Mouse (Mus musculus): Measurements from ENCODE around the gene Surf6.
"Not testable (repeated sequence)": the region's sequence is repeated elsewhere in the genome, so short reads cannot be mapped to it uniquely, and the experiment has no call there.

The Surf6 gene

DNA sequence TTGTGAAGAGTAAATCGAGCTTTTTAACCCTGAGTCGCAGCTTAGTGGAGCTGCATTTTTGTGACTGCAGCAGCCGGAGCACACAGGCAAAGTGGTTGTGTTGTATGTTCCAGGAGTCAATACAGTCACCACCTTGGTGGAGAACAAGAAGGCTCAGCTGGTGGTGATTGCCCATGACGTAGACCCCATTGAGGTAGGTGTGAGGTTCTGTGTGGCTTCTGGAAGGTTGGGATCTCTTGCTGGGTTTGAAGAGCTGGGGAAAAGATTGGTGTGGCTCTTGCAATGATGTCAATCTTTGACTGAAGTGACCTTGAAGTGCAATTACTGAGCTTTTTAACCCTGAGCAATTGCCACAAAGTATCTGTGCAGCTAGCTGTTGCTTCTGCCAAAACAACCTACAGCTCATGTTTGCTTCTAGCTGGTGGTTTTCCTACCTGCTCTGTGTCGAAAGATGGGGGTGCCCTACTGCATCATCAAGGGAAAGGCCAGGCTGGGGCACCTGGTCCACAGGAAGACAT lies 9.6 kb upstream of the Surf6 start:
- no peak for DNase-seq

DNA sequence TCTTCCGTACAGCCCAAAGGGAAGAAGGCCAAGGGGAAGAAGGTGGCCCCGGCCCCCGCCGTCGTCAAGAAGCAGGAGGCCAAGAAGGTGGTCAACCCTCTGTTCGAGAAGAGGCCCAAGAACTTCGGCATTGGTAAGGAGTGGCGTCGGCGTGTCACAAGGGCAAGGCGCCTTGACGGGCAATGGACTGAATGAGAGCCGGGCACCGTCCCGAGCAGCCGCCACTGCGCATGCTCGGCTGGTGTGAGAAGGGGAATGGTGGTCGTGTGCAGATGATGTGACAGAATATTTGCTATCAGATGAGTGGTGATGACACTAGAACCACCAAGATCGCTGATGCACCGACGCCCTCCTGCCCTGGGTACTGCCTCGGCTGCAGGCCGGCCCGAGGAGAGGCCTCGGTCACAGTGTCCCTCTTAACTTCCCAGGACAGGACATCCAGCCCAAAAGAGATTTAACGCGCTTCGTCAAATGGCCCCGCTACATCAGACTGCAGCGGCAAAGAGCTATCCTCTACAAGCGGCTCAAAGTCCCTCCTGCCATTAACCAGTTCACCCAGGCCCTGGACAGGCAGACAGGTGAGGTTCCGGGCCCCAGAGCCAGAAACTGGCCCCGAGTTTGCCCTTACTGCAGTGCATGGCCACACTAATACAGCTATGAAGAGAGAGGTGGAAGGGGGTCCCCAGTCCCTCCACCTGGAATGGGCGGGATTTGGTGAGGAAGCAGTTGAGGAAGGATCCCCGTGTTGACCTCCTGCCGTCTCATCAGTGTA lies 8.5 kb upstream of the Surf6 start:
- DNase-seq = peak in 1 of 2 experiments; percentile 69

DNA sequence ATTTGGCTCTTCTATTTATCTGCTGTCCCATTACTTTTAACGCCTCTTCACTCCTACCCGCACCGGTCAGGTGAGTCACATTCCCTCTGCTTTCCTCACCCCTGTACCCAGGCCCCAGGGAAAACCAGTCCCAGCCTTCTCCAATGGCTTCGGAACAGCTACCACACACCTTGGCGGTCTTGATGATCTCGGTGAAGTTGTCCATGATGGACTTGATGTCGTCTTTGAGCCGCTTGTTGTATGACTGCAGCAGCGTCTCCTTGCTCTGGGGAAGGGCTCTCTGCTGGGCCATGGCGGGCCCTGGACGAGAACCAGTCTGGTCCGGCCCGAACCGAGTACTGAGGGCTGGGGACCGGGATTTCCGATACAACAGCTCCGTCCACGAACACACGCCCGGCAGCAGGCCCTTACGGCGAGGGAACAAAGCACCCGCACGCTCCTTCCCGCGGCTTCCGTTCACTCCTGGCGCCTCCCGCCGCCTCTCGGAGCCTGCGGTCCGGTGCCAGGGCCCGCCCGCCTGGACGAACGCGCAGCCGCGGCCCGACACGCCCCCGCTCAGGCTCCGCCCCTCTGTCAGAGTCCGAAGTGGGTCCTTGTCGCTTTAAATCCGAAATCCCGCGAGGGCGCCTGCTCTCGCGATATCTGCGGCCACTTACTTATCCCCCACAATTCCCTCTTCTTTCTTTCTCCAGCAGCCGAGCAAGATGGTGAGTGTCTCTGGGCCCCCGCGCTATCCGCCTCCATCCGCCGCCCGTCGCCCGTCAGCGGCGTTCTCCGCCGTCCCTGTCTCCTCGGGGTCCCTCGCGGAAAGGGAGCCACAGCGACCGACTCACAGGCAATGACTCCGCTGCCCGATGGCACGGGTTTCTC lies 7.7 kb upstream of the Surf6 start, which contains the start of the genes Med22 and Rpl7a:
Gene Med22 (minus strand): TSS at position 554 of the 870 bp plus-strand sequence.
Gene Rpl7a (plus strand): TSS at position 641 of the 870 bp plus-strand sequence.
- peak; percentile 99 for DNase-seq

GRCm38 (mm10) chr2:26909387-26909784 lies 6.7 kb upstream of the Surf6 start:
- DNase-seq = no peak

DNA sequence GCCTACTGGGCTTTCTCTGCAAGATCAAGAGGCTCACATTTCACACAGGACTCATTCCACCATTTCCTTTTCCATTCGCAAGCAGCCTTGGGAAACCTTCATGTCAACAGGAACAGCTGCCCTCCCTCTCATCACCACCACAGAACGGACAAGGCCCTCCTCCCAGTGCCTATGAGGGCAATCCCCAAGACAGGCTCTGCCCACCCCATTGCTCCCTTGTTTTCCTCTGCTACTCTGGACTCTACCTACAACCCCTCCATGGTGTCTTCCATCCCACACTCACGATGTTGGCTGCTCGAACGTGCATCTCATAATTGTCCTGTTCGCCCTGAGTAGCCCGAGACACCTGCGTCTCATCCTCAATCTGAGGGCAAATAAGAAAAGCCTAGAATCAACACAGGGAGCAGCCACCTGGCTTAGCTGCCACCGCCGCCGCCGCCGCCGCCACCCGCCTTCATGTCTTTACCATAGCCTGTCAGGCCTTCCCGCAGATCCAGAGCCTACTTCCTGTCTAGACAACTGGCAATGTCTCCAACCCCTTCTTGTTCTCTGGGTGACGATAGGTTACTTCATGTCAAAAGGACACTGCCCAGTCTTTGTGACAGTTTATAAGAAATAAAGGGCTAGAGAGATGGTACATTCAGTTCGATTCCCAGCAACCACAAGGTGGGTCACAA lies 6.2 kb upstream of the Surf6 start:
- DNase-seq = no peak

DNA sequence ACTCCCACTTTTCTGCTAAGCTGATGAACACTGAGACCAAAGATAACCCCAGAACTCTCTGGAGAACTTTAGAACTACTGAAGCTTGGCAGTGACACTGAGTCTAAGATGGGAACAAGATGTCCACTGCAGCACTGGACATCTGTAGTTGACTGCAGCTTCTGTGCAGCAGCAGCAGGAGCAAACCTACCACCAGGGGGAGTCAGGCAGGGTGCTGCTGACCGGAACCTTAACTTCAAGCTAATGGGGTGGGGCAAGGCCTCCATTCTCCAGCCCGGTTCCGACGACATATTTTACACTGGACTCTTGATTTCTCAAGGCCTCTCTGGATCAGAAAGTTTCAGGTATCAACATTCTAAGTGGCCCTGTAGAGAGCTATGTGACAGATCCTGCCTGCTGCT lies 4.4 kb upstream of the Surf6 start:
- DNase-seq = peak; percentile 60 to 63

DNA sequence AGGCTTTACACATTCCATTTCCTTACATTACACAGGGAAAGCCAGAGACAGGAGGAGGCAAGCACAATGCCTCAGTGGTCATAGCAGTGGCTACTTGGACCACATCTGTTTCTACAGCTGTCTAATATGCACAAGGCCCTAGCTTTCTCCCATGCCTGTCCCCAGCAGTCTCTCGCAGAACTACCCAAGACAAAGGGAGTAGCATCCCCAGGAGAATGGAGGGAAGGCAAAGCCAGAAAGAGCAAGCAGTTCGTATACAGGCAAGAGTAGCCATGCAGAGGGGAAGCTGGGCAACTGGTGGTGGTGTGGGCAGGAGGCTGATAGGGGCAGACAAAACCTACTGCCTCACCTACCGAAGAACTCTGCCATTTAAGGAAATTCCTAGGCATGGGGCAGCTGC lies 3.8 kb upstream of the Surf6 start:
- DNase-seq = no peak

GRCm38 (mm10) chr2:26905936-26906335 lies 3.3 kb upstream of the Surf6 start:
- no peak for DNase-seq

- DNase-seq = no peak
These were observed 632 bp upstream of the Surf6 start for GRCm38 (mm10) chr2:26903311-26903710.

DNA sequence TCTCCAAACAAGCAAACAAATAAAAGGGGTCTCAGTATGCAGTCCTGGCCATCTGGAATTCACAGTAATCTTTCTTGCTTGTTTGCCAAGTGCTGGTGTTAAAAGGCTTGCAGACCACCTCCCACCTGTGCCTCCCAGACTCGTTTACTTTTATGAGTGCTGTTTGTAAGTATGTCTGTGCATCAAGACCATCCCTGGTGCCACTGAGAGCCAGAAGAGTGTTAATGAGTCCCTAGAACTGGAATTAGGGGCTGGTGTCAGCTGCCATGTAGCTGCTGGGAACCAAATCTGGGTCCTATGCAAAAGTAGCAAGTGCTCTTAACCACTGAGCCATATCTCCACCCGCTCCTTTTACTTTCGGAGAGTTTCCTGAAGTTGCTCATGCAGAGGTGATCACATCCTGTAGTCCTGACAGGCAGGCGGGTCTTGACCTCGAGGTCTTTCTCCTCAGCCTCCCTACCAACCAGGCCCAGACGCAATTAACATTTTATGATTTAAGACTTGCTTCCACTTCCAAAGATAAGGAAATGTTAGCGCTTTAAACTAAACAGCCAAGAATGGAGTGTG lies 762 bp downstream of the Surf6 start:
- peak; percentile 36 to 41 for DNase-seq

DNA sequence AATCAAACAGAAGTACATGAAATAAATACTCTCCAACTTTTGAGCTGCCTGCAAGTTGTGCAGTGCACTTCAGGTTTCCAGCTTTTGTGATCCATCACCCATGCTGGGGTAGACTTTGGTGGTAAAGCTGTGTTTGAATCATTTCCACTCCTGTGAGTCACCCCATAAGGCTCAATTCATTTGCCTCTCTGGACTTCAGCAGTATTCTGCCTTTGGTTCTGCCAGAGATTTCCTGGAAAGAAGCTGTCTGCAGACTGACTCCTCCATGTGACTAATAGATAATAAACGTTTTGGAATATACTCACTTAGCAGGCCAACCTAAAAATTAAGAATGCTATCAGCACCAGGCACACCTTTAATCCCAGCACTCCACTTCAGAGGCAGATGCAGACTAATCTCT lies 1.9 kb downstream of the Surf6 start:
- DNase-seq = no peak

GRCm38 (mm10) chr2:26895898-26896297 lies 6.8 kb downstream of the Surf6 start:
- DNase-seq = no peak

DNA sequence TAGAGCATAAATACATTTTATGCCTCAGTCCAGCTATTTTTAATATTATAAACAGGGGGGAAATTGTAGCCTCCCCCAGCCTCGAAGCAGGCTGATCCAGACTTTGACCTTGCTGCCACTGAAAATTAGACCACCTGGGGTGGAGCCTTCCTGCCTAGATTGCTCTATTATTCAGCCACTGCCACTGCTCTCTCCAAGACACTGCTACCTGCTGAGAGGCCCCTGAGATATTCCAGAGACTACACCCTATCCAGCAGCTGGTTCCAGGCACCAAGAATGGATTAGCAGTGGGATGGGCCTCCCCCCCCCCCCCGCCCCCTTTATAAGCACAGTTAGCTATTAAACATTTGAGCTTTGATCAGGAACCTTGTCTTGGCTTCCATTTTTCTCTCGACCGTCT lies 16.5 kb downstream of the Surf6 start:
- not testable (repeated sequence) for DNase-seq

DNA sequence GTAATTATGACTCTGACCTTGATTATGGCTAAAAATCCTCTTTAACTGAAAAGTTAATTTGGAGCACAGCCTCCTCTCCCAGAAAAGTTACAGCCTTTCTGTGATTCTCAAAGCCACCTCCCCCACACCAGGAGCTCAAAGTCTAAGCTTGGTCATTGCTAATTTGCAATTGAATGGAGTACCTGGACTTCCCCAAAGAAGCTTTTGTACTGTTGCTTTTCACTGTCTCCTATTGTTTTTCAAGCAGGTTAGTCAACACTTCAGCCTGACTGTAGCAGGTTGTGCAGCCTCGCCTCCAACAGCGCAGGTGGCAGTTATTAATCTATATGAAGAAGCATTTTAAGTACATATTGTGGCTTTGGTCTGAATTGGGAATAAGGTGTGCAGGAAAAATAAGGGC lies 17.1 kb downstream of the Surf6 start:
- not testable (repeated sequence) for DNase-seq

DNA sequence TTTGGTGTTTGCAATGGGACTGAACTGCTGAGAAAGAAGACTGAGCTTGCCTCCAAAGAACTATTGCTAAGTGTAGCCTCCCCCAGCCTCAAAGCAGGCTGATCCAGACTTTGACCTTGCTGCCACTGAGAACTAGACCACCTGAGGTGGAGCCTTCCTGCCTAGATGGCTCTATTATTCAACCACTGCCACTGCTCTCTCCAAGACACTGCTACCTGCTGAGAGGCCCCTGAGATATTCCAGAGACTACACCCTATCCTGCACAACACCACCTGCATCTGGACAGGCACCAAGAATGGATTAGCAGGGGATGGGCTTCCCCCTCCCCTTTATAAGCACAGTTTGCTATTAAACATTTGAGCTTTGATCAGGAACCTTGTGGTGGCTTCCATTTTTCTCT lies 24.1 kb downstream of the Surf6 start:
- DNase-seq = no peak

GRCm38 (mm10) chr2:26870666-26871065 lies 32.0 kb downstream of the Surf6 start:
- DNase-seq = no peak

DNA sequence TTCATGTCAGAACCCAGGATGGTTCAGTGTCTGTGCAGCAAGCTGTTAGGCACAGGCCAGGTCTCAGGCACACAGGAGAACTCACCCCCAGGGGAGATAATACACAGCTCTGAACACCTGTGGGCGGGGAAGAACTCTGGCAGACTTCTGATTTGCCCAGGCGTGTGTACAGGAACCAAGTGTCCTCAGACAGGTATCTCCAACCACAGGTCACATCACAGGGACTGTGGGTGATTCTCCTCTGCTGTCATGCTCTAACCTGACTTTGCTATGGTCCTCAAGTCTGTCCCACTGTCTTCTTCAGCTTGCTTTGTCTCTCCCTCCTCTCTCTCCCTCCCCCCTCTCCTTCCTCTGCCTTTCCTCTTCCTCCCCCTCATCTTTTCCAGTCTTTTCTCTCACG lies 37.8 kb downstream of the Surf6 start, which contains the start of gene Abo:
Gene Abo (minus strand): TSS at position 101 of the 400 bp plus-strand sequence.
- no peak for DNase-seq

GRCm38 (mm10) chr2:26862856-26863255 lies 39.8 kb downstream of the Surf6 start:
- DNase-seq = no peak

DNA sequence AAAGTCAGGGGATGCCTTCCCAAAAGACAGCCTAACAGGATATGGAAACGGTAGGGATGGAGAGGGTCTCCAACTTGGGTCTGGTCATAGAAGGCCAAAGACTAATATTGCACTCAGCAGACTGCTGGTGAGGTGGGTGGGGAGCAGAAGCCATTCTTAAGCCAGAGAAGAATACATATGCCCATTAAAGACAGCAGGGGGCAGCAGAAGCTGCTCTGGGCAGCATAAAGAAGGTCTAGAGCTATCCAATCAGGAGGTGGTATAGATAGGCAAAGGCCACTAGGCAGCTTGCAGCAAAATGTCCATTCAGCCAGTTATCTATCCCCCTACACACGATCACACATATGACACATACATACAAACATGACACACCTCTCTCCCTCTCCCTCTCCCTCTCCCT lies 55.0 kb downstream of the Surf6 start:
- DNase-seq = peak; percentile 34 to 44
